Mouse (Mus musculus) left cerebral cortex, postnatal 10 days (tissue): ENCODE data around the gene Cd302. TPM values are rescaled to one million over a fixed set of nuclear protein-coding genes. Genes with fewer than 3 reads are reported as not detected.

Experiments used
- DNase-seq, 2 experiments: peaks; one replicate each; pipeline ENCODE4 v3.0.0; 2021 to 2022; ENCODE audit warnings: low spot score in 2 of 2, mixed read lengths in 1 of 2; ENCODE audit errors: extremely low spot score in 1 of 2
- intact Hi-C: fragments of 180-260 bp; cut with DNase I; formaldehyde crosslinking; loops from one replicate; pipeline ENCODE4 v1.15.1; 2025
- total RNA-seq, 2 experiments: library from RNA; stranded (reverse); gene quantifications; 2 replicates each; pipeline ENCODE4 v1.2.3; 2021

The Cd302 gene
- total RNA-seq: 10 to 100 TPM; 11.5 to 13.4 TPM

- no peak for DNase-seq
- intact Hi-C loops: no loop called here
Observed at GRCm38 (mm10) chr2:60284467-60284821, at the start of gene Cd302. TSS of gene Cd302 (minus strand) at chr2:60284488.

GRCm38 (mm10) chr2:60328641-60329040 is 44.4 kb upstream of the Cd302 start:
- intact Hi-C loops: no loop called here
- DNase-seq: no peak

- intact Hi-C loops: no loop called here
- DNase-seq: no peak
Observed at GRCm38 (mm10) chr2:60327581-60327980, 43.3 kb upstream of the Cd302 start.

- intact Hi-C loops: no loop called here
- DNase-seq: no peak
Observed at GRCm38 (mm10) chr2:60326948-60327347, 42.7 kb upstream of the Cd302 start.

GRCm38 (mm10) chr2:60323411-60323810 is 39.1 kb upstream of the Cd302 start:
- intact Hi-C loops: no loop called here
- DNase-seq: no peak

GRCm38 (mm10) chr2:60322031-60322726 is 37.9 kb upstream of the Cd302 start:
- intact Hi-C loops: no loop called here
- DNase-seq: no peak

- DNase-seq: no peak
- intact Hi-C loops: no loop called here
Observed at GRCm38 (mm10) chr2:60303796-60304195, 19.5 kb upstream of the Cd302 start.

GRCm38 (mm10) chr2:60299323-60299722 is 15.0 kb upstream of the Cd302 start:
- intact Hi-C loops: no loop called here
- DNase-seq: no peak

GRCm38 (mm10) chr2:60298266-60298665 is 14.0 kb upstream of the Cd302 start:
- intact Hi-C loops: no loop called here
- DNase-seq: no peak

GRCm38 (mm10) chr2:60291381-60291780 is 7.1 kb upstream of the Cd302 start:
- no peak for DNase-seq
- intact Hi-C loops: no loop called here

GRCm38 (mm10) chr2:60289451-60289850 is 5.2 kb upstream of the Cd302 start:
- no peak for DNase-seq
- intact Hi-C loops: no loop called here

GRCm38 (mm10) chr2:60288606-60289005 is 4.3 kb upstream of the Cd302 start:
- intact Hi-C loops: no loop called here
- DNase-seq: no peak

GRCm38 (mm10) chr2:60285107-60285617 is 874 bp upstream of the Cd302 start:
- intact Hi-C loops: no loop called here

GRCm38 (mm10) chr2:60283751-60284466 is 379 bp downstream of the Cd302 start:
- peak; percentile 31 to 85 for DNase-seq
- intact Hi-C loops: no loop called here

More at GRCm38 (mm10) chr2:60285107-60285617, 874 bp upstream of the Cd302 start:
- DNase-seq: no peak

- intact Hi-C loops: no loop called here
- no peak for DNase-seq
Observed at GRCm38 (mm10) chr2:60283208-60283750, 1.0 kb downstream of the Cd302 start.

- intact Hi-C loops: no loop called here
- no peak for DNase-seq
Observed at GRCm38 (mm10) chr2:60282625-60283024, 1.7 kb downstream of the Cd302 start.

- intact Hi-C loops: no loop called here
- no peak for DNase-seq
Observed at GRCm38 (mm10) chr2:60278627-60279026, 5.7 kb downstream of the Cd302 start.

GRCm38 (mm10) chr2:60269856-60270479 is 14.3 kb downstream of the Cd302 start:
- DNase-seq: no peak
- intact Hi-C loops: no loop called here

GRCm38 (mm10) chr2:60267567-60267966 is 16.7 kb downstream of the Cd302 start:
- no peak for DNase-seq

More at GRCm38 (mm10) chr2:60267567-60267966, 16.7 kb downstream of the Cd302 start:
- intact Hi-C loops: no loop called here
